Mouse (Mus musculus) spleen, postnatal 10 days (tissue): ENCODE measurements around the gene Plpp7.

Experiments used
- DNase-seq, 2 experiments: peaks; one replicate each; pipeline ENCODE4 v3.0.0; 2021 to 2022; ENCODE audit warnings: low spot score in 2 of 2

Plpp7 gene

GRCm38 (mm10) chr2:32068811-32069607, 26.3 kb upstream of the Plpp7 start:
- DNase-seq: peak in 1 of 2 experiments; percentile 15

- DNase-seq: no peak
Measured at GRCm38 (mm10) chr2:32070747-32071146, 24.6 kb upstream of the Plpp7 start.

- no peak for DNase-seq
Measured at GRCm38 (mm10) chr2:32074404-32074803, 20.9 kb upstream of the Plpp7 start.

GRCm38 (mm10) chr2:32075368-32075767, 20.0 kb upstream of the Plpp7 start:
- no peak for DNase-seq

- no peak for DNase-seq
Measured at GRCm38 (mm10) chr2:32077744-32078143, 17.6 kb upstream of the Plpp7 start.

GRCm38 (mm10) chr2:32078522-32078921, 16.8 kb upstream of the Plpp7 start:
- DNase-seq: peak in 1 of 2 experiments; percentile 61

GRCm38 (mm10) chr2:32079191-32079725, 16.1 kb upstream of the Plpp7 start:
- DNase-seq: peak in 1 of 2 experiments; percentile 55

GRCm38 (mm10) chr2:32080681-32081080, 14.6 kb upstream of the Plpp7 start:
- peak in 1 of 2 experiments; percentile 20 for DNase-seq

GRCm38 (mm10) chr2:32081296-32081929, 13.9 kb upstream of the Plpp7 start:
- peak; percentile 37 to 64 for DNase-seq

GRCm38 (mm10) chr2:32082229-32082628, 13.1 kb upstream of the Plpp7 start:
- peak in 1 of 2 experiments; percentile 66 for DNase-seq

- peak; percentile 82 to 86 for DNase-seq
Measured at GRCm38 (mm10) chr2:32083159-32084011, 11.9 kb upstream of the Plpp7 start.

GRCm38 (mm10) chr2:32084111-32084871, 11.0 kb upstream of the Plpp7 start, which contains the start of gene Fam78a:
Gene Fam78a (minus strand): TSS chr2:32084857.
- peak; percentile 74 to 77 for DNase-seq

- peak in 1 of 2 experiments; percentile 65 for DNase-seq
Measured at GRCm38 (mm10) chr2:32084872-32085199, 10.5 kb upstream of the Plpp7 start.

GRCm38 (mm10) chr2:32085231-32085630, 10.1 kb upstream of the Plpp7 start:
- DNase-seq: peak; percentile 62 to 65

- no peak for DNase-seq
Measured at GRCm38 (mm10) chr2:32087606-32088005, 7.7 kb upstream of the Plpp7 start.

GRCm38 (mm10) chr2:32088372-32088981, 6.9 kb upstream of the Plpp7 start:
- DNase-seq: peak in 1 of 2 experiments; percentile 48

GRCm38 (mm10) chr2:32089606-32090005, 5.7 kb upstream of the Plpp7 start:
- no peak for DNase-seq

GRCm38 (mm10) chr2:32090145-32090544, 5.2 kb upstream of the Plpp7 start:
- DNase-seq: no peak

- no peak for DNase-seq
Measured at GRCm38 (mm10) chr2:32091956-32092355, 3.4 kb upstream of the Plpp7 start.

- no peak for DNase-seq
Measured at GRCm38 (mm10) chr2:32094001-32094707, 1.2 kb upstream of the Plpp7 start.
